Mouse (Mus musculus) liver, postnatal 0 days (tissue): Measurements from ENCODE around the gene Cspg5. TPM values are rescaled to one million over a fixed set of nuclear protein-coding genes. Genes with fewer than 3 reads are reported as not detected.

Experiments used
- ATAC-seq: fragments of 200-750 bp; cut with Nextera tagmentation; 2 replicates; pipeline ENCODE4 v1.8.0; 2017; ENCODE audit warnings: mild to moderate bottlenecking, moderate library complexity
- DNase-seq: peaks from one replicate; pipeline ENCODE4 v3.0.0-alpha.2; 2016
- H3K27ac ChIP-seq: fragments of 300-500 bp; sonication (generic); 2 replicates; pipeline ENCODE4 v1.5.1; 2014; ENCODE audit warnings: antibody characterized with exemption, moderate library complexity, mild to moderate bottlenecking, low read depth
- H3K27me3 ChIP-seq: fragments of 300-500 bp; sonication (generic); 2 replicates; pipeline ENCODE4 v1.6.1; 2014; ENCODE audit warnings: low read length, control low read depth, mixed read lengths; ENCODE audit not compliant: insufficient read depth
- H3K36me3 ChIP-seq: fragments of 300-500 bp; sonication (generic); replicated peaks from 2 replicates; pipeline ENCODE4 v1.6.1; 2014; ENCODE audit warnings: mild to moderate bottlenecking, control low read depth, low read length, moderate library complexity, mixed read lengths; ENCODE audit not compliant: insufficient read depth
- H3K4me1 ChIP-seq: fragments of 300-500 bp; sonication (generic); 2 replicates; pipeline ENCODE4 v1.6.1; 2014; ENCODE audit warnings: antibody characterized with exemption, mild to moderate bottlenecking, control low read depth; ENCODE audit not compliant: insufficient read depth
- H3K4me2 ChIP-seq: fragments of 300-500 bp; sonication (generic); 2 replicates; pipeline ENCODE4 v1.6.1; 2014; ENCODE audit warnings: low read depth, mild to moderate bottlenecking, low read length, moderate library complexity, mixed read lengths
- H3K4me3 ChIP-seq: fragments of 300-500 bp; sonication (generic); 2 replicates; pipeline ENCODE4 v1.5.1; 2014; ENCODE audit warnings: low read depth, low read length
- H3K9ac ChIP-seq: fragments of 300-500 bp; sonication (generic); replicated peaks from 2 replicates; pipeline ENCODE4 v1.6.1; 2014; ENCODE audit warnings: mild to moderate bottlenecking, moderate library complexity
- H3K9me3 ChIP-seq: fragments of 300-500 bp; sonication (generic); 2 replicates; pipeline ENCODE4 v1.6.1; 2016; ENCODE audit warnings: mild to moderate bottlenecking, control low read depth, low read length, mixed read lengths
- CTCF ChIP-seq: sonication (generic); IDR thresholded peaks from 2 replicates; pipeline ENCODE4 v1.5.1; 2016; ENCODE audit warnings: antibody characterized with exemption, low read depth
- EP300 ChIP-seq: IDR thresholded peaks from 2 replicates; pipeline ENCODE4 v1.6.1; 2016; ENCODE audit warnings: antibody characterized with exemption, low read depth, mild to moderate bottlenecking
- WGBS: fragments of 180-500 bp; shearing (Covaris S2); extraction: QIAGEN DNeasy Blood & Tissue Kit; methylation state at CpG from one replicate; pipeline ENCODE4 v1.1.7; 2014; ENCODE audit not compliant: insufficient replicate concordance; 5-methylcytosine and 5-hydroxymethylcytosine counted together
- polyA plus RNA-seq: library from polyadenylated mRNA; unstranded; fragments of >200 nt; fragmentation: Nextera tagmentation; extraction: Ambion mirVana; gene quantifications from 2 replicates; pipeline ENCODE4 v1.2.1, GENCODE M21; 2015

The Cspg5 gene
- polyA plus RNA-seq, 1 experiment from 2014 or later: 0.41 TPM

DNA sequence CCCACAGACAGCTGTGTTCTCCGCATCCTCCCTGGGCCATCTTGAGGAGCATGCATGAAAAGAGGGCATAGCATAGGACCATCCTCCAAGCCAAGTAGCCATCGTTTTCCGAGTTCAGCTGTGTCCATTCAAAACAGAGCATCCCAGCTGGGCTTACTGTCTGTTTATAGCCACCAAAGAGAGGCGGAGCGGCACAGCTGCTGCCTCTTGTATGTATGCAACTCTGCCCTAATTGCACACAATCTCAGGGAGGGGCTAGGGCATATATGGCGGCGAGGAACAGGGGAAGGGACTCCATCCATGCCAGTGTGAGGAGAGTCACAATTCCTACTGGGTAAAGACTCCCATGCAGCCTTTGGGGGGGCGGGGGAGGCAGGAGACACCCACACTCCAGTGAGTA, 19.6 kb downstream of the Cspg5 start:
- Histone ChIP-seq H3K9ac (no peak overlapping the region), H3K27ac (no peak overlapping the region), H3K36me3 (no peaks in the 10 kb centered on the region), H3K4me2 (no peak overlapping the region), H3K4me3 (no peak overlapping the region), H3K27me3 (no peaks in the 10 kb centered on the region), H3K9me3 (no peaks in the 10 kb centered on the region), H3K4me1 (no peaks in the 10 kb centered on the region)
- WGBS: 70% methylated on average over 8 of the region's 8 CpGs
- no peak for DNase-seq
- TF ChIP-seq EP300 (no peak), CTCF (no peak)
- ATAC-seq: no peak

DNA sequence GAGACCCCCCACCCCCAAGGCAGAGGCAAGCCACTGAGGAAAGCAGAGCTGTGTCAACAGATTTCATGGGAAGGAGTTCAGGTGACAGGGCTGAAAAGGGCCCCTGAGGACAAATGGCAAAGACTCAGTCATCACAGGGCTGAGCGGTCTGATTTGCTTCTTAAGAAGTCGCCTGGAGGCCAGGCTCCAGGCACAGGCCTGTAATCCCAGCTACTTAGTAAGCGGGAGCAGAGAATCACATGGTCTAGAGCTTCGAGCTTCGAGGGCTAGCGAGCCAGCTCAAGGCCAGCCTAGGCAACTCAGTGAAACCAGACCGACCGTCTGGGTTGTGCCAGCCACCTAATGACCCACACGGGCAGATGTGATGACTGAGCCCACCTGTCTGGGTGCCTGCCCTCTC, 21.4 kb downstream of the Cspg5 start:
- Histone ChIP-seq H3K27me3 (no peaks in the 10 kb centered on the region), H3K4me2 (no peak overlapping the region), H3K9me3 (no peaks in the 10 kb centered on the region), H3K4me3 (no peak overlapping the region), H3K36me3 (no peaks in the 10 kb centered on the region), H3K4me1 (no peaks in the 10 kb centered on the region), H3K27ac (no peak overlapping the region), H3K9ac (no peak overlapping the region)
- 75% methylated on average over 9 of the region's 9 CpGs for WGBS
- ATAC-seq: no peak
- no peak for TF ChIP-seq EP300
- TF ChIP-seq CTCF: no peak
- DNase-seq: no peak

DNA sequence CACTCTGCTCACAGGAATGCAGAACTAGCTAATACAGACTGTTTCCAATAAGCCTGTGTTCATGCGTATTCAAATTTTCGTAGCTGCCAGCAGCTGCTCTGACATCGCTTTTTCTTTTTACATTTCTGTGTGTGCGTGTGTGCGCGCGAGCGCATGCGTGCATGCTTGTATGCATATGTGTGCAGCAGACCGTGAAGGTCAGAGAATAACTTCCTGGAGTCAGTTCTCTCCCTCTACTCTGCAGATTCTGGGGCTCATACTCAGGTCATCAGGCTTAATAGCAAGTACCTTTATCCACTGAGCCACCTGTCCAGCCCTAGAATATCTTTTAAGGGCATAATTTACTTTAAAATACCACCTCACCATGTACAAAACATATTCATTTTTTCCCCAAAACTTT, 24.8 kb downstream of the Cspg5 start:
- 87% methylated on average over 10 of the region's 10 CpGs for WGBS

DNA sequence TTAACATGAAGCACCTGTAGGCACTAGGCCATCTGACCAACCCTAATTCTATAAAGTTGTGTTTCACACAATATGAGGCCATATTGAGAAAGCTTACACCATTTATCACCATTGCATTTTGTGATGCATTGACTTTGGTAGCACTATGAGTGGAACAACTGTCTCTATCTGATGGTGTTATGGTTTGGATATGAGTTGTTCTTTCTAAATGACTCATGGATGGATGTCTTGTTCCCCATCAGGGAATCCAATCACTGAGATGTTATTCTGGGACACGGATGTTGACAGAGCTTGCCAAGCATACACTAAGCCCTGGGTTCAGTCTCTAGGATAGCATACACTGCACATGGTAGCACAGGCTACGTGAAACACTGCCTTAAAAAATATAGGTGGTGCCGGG, 28.7 kb downstream of the Cspg5 start:
- H3K9ac ChIP-seq: no peak overlapping the region
- no peak for TF ChIP-seq EP300
- no peak for TF ChIP-seq CTCF
- H3K4me3 ChIP-seq: no peak overlapping the region
- DNase-seq (no peak), ATAC-seq (no peak)
- no peaks in the 10 kb centered on the region for H3K4me1 ChIP-seq
- H3K9me3 ChIP-seq: no peaks in the 10 kb centered on the region
- H3K36me3 ChIP-seq: no peaks in the 10 kb centered on the region
- WGBS: 80% methylated on average over 3 of the region's 3 CpGs
- no peak overlapping the region for H3K27ac ChIP-seq
- H3K4me2 ChIP-seq: no peak overlapping the region
- H3K27me3 ChIP-seq: no peaks in the 10 kb centered on the region

More for the DNA sequence above, 24.8 kb downstream of the Cspg5 start:
- H3K4me2 ChIP-seq: no peak overlapping the region
- ATAC-seq (no peak), DNase-seq (no peak)
- H3K27me3 ChIP-seq: no peaks in the 10 kb centered on the region
- H3K36me3 ChIP-seq: no peaks in the 10 kb centered on the region
- no peak overlapping the region for H3K4me3 ChIP-seq
- no peaks in the 10 kb centered on the region for H3K9me3 ChIP-seq
- H3K4me1 ChIP-seq: no peaks in the 10 kb centered on the region
- no peak overlapping the region for H3K9ac ChIP-seq
- H3K27ac ChIP-seq: no peak overlapping the region
- TF ChIP-seq CTCF: no peak
- no peak for TF ChIP-seq EP300

DNA sequence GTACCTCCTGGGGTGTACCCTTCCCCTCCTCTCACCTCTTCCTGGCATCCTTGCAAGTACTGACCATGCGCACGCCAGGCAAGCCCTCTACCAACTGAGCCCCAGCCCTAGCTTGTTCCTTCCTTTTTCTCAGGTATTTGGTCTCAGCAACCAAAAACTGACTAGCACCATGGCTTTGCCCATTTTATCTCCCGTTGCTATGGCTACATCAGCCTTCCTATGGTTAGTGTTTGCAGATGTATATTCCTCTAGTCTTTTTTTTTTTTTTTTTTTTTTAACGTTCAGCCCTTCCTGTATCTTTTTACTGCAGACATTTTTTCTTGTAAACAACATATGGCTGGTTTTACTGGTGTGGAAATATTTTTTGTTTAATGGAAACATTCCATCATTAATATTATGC, 29.9 kb downstream of the Cspg5 start:
- H3K4me2 ChIP-seq: no peak overlapping the region
- no peaks in the 10 kb centered on the region for H3K36me3 ChIP-seq
- ATAC-seq (no peak), DNase-seq (no peak)
- WGBS: 47% methylated on average over 4 of the region's 4 CpGs
- no peaks in the 10 kb centered on the region for H3K4me1 ChIP-seq
- H3K27ac ChIP-seq: no peak overlapping the region
- H3K9me3 ChIP-seq: no peaks in the 10 kb centered on the region
- TF ChIP-seq EP300: no peak
- H3K9ac ChIP-seq: no peak overlapping the region
- no peak overlapping the region for H3K4me3 ChIP-seq
- no peaks in the 10 kb centered on the region for H3K27me3 ChIP-seq

DNA sequence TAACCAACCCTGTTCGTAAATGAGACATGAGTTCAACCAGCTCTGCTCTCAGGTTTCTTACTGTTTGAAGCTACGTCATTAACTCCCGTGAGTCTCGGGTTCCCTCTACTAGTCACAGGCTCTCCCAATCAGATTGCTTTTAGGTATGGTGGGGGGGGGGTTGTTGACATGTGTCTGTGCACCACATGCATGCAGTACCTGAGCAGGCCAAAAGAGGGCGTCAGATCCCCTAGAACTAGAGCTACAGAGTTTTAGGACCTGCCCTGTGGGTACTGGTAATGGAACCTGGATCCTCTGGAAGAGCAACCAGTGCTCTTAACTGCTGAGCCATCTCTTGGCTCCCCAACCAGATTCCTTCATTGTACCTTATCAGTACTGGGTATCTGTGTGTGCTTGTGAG, 32.3 kb downstream of the Cspg5 start:
- Histone ChIP-seq H3K36me3 (no peaks in the 10 kb centered on the region), H3K4me1 (no peaks in the 10 kb centered on the region), H3K9ac (no peak overlapping the region), H3K27me3 (no peaks in the 10 kb centered on the region), H3K9me3 (no peaks in the 10 kb centered on the region), H3K4me2 (no peak overlapping the region), H3K27ac (no peak overlapping the region), H3K4me3 (no peak overlapping the region)
- 69% methylated on average over 5 of the region's 5 CpGs for WGBS
- DNase-seq (no peak), ATAC-seq (no peak)
- TF ChIP-seq CTCF: no peak
- TF ChIP-seq EP300: no peak

DNA sequence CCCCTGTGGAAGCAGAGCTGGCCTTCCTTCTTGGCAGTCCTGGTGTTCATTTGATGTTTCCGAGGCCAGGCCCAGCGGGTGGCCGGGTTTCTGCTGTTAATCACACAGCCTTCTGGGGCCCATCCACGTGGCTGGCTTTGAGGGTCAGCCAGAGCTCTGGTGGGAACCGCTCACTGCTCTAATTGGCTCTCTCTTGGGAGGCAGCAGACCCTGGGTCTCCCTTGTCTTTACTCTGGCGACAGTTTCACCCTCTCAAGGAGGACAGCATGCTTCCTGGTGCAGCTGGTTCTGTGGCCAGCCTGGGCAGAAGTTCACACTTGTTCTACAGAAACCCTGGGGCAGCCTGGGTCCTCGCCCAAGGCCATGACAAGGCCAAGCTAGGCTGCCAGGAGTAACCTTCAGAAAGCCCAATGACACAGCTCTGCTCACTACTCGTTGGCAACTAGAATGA, 33.9 kb downstream of the Cspg5 start:
- Histone ChIP-seq H3K9me3 (no peaks in the 10 kb centered on the region), H3K9ac (no peak overlapping the region), H3K4me3 (no peak overlapping the region), H3K27me3 (no peaks in the 10 kb centered on the region), H3K27ac (no peak overlapping the region), H3K36me3 (no peaks in the 10 kb centered on the region), H3K4me1 (no peaks in the 10 kb centered on the region), H3K4me2 (no peak overlapping the region)
- DNase-seq: no peak
- ATAC-seq: no peak
- TF ChIP-seq CTCF (no peak), EP300 (no peak)
- 61% methylated on average over 8 of the region's 8 CpGs for WGBS
